Mouse (Mus musculus) hindbrain, embryonic 15.5 days (tissue): ENCODE measurements around the gene March6. TPM values are rescaled to one million over a fixed set of nuclear protein-coding genes. Genes with fewer than 3 reads are reported as not detected.

Experiments
- ATAC-seq: fragments of 200-750 bp; cut with Nextera tagmentation; 2 replicates; pipeline ENCODE4 v1.8.0; 2017; ENCODE audit warnings: low read depth, moderate number of reproducible peaks, moderate TSS enrichment; ENCODE audit not compliant: low FRiP score
- H3K27ac ChIP-seq: fragments of 300-500 bp; sonication (generic); replicated peaks from 2 replicates; pipeline ENCODE4 v1.5.1; 2015; ENCODE audit warnings: mild to moderate bottlenecking, inconsistent platforms
- H3K27me3 ChIP-seq: fragments of 300-500 bp; sonication (generic); 2 replicates; pipeline ENCODE4 v1.6.1; 2015; ENCODE audit warnings: control low read depth, inconsistent platforms
- H3K36me3 ChIP-seq: fragments of 300-500 bp; sonication (generic); 2 replicates; pipeline ENCODE4 v1.6.1; 2015; ENCODE audit warnings: control low read depth, inconsistent platforms
- H3K4me1 ChIP-seq: fragments of 300-500 bp; sonication (generic); replicated peaks from 2 replicates; pipeline ENCODE4 v1.6.1; 2015; ENCODE audit warnings: control low read depth, inconsistent platforms
- H3K4me2 ChIP-seq: fragments of 300-500 bp; sonication (generic); 2 replicates; pipeline ENCODE4 v1.6.1; 2015; ENCODE audit warnings: moderate library complexity, mild to moderate bottlenecking, inconsistent platforms
- H3K4me3 ChIP-seq: fragments of 300-500 bp; sonication (generic); 2 replicates; pipeline ENCODE4 v1.5.1; 2015; ENCODE audit warnings: mild to moderate bottlenecking, inconsistent platforms
- H3K9ac ChIP-seq: fragments of 300-500 bp; sonication (generic); 2 replicates; pipeline ENCODE4 v1.6.1; 2015; ENCODE audit warnings: inconsistent platforms
- H3K9me3 ChIP-seq: fragments of 300-500 bp; sonication (generic); 2 replicates; pipeline ENCODE4 v1.6.1; 2016; ENCODE audit warnings: control low read depth, inconsistent platforms
- whole genome bisulfite sequencing: fragments of 180-500 bp; shearing (Covaris S2); methylation state at CpG from one replicate; pipeline ENCODE4 v1.1.7; 2015; 5-methylcytosine and 5-hydroxymethylcytosine counted together
- polyA plus RNA-seq: library from polyadenylated mRNA; unstranded; fragments of >200 nt; fragmentation: Nextera tagmentation; extraction: Ambion mirVana; gene quantifications from 2 replicates; pipeline ENCODE4 v1.2.1, GENCODE M21; 2015

The March6 gene
- polyA plus RNA-seq, 1 experiment from 2014 or later: 75.5 TPM

DNA sequence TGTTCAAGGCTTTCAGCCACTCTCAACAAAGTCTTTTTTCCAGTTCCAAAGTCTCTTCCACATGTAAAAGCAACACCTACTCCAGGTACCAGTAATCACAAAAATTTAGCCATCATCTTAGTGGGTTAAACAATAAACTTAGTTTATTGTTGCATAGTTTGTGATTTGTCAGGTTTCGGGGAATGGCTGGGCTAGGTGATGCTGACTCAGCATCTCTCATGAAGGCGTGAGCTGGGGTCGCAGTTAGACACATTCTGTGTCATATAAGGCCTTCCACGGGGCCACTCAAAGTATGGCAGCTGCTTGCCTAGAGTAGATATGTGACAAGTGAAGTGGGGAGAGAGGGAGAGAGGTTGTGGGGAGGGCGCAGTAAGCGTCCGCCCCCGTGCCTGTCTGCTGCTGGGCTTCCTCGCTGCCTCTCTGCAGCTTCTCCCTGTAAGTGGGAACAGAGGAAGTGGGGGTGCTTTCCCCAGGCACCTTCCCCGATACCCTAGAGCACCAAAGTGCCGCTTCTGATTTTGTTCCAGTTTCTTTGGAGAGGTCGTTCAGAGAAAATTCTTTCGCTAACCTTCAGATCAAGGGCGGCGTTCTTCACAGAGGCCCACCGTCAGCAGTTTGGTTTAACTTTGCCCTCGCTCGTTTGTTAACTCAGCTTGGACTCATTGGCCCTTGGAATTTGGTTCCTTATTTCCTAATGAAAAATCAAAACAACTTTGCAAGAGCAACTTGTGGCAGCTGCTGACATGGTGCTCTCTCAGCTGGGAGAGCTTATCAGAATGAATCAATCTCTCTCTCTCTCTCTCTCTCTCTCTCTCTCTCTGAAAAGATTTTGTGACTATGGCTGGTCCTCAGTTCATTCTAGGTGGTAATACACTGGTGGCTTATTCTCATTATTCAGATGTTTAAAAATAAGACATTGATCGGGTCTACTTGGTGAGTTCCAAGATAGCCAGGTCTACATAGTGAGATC is 33.0 kb upstream of the March6 start:
- no peaks in the 10 kb centered on the region; the same call in 1 of the 2 replicates for H3K4me1 ChIP-seq
- no peak overlapping the region for H3K27ac ChIP-seq
- no peak for ATAC-seq
- WGBS: 80% methylated on average over 19 of the region's 19 CpGs
- no peak overlapping the region for H3K4me2 ChIP-seq
- no peak overlapping the region for H3K9ac ChIP-seq
- no peaks in the 10 kb centered on the region for H3K27me3 ChIP-seq
- H3K4me3 ChIP-seq: no peak overlapping the region
- H3K9me3 ChIP-seq: no peaks in the 10 kb centered on the region
- H3K36me3 ChIP-seq: no peaks in the 10 kb centered on the region

DNA sequence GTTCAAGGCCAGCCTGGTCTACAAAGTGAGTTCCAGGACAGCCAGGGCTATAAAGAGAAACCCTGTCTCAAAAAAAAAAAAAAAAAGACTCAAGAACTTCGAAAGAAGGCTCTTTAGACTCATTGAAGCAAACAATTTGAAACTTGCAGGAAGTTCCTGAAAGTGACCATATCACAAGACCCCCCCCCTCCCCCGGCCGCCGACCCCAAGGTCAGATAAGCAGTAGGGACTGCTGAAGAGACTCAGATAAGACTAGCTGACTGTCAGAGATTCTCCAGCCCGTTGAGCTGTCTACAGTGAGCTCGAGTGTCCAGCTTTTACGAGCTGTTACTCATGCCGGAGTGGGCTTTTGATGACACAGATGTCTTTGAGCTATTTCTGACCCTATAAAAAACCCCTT is 32.0 kb upstream of the March6 start:
- ATAC-seq: no peak

DNA sequence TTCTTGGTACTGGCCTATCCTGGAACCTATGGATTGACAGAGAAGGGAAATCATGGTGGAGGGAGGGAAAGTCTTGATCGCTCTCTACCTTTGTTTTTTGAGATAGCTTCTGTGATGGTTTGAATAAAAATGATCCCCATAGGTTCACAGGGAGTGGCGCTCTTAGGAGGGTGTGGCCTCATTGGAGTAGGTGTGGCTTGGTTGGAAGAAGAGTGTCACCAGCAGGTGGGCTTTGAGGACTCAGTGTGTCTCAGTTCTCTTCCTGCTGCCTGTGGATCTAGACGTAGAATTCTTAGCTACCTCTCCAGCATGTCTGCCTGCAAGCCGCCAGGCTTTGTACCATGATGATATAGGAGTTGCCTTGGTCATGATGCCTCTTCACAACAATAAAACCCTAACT is 31.1 kb upstream of the March6 start:
- no peak overlapping the region for H3K4me3 ChIP-seq
- ATAC-seq: no peak
- no peaks in the 10 kb centered on the region for H3K4me1 ChIP-seq
- H3K27me3 ChIP-seq: no peaks in the 10 kb centered on the region
- H3K36me3 ChIP-seq: no peaks in the 10 kb centered on the region
- WGBS: 91% methylated on average over 4 of the region's 4 CpGs
- H3K27ac ChIP-seq: no peak overlapping the region
- H3K4me2 ChIP-seq: no peak overlapping the region
- no peaks in the 10 kb centered on the region for H3K9me3 ChIP-seq
- no peak overlapping the region for H3K9ac ChIP-seq

More for the DNA sequence above, 32.0 kb upstream of the March6 start:
- no peaks in the 10 kb centered on the region for H3K4me1 ChIP-seq
- H3K4me2 ChIP-seq: no peak overlapping the region
- no peak overlapping the region for H3K9ac ChIP-seq
- no peaks in the 10 kb centered on the region for H3K36me3 ChIP-seq
- no peak overlapping the region for H3K4me3 ChIP-seq
- no peak overlapping the region for H3K27ac ChIP-seq
- no peaks in the 10 kb centered on the region for H3K9me3 ChIP-seq
- no peaks in the 10 kb centered on the region for H3K27me3 ChIP-seq
- 86% methylated on average over 8 of the region's 8 CpGs for WGBS

DNA sequence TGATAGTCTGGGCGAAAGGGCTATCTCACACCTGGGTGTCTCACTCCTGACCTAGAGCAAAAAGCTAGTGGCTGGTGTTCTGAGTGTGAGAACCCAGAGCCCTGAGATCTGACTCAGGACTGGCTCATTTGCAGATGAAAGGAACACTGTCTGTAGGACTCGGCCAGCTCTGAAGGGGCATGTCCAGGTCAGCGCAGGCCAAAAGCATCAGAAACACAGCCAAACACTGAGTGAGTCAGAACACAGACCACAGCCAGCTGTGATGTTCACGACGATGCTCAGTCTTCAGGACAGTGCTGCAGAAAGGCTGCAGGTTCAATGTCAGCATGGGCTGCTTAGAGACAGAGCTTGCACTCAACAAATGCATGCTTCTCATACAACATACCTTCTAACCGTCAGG is 30.5 kb upstream of the March6 start:
- H3K36me3 ChIP-seq: no peaks in the 10 kb centered on the region
- 59% methylated on average over 6 of the region's 6 CpGs for WGBS

DNA sequence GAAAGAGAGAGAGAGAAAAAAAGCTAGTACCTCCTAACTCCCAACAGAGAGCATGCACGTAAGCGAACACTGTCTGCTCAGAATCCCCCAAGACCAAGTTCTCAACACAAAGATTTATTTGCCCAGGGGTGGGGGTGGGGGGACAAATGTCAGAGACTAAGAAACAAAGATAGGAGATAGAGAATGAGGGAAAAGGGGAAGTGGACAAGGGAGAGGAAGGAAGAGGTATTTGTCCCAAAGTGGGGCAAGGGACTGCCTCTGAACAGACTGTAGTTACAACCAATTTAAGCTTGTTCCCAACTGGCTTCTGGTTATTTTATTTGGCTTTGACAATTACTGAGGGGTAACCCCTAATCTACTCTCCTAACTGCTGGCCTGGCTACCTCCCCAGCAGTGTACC is 24.0 kb upstream of the March6 start:
- Histone ChIP-seq H3K4me2 (no peak overlapping the region), H3K4me1 (no peaks in the 10 kb centered on the region), H3K36me3 (no peaks in the 10 kb centered on the region), H3K27ac (no peak overlapping the region), H3K4me3 (no peak overlapping the region), H3K27me3 (no peaks in the 10 kb centered on the region), H3K9ac (no peak overlapping the region), H3K9me3 (no peaks in the 10 kb centered on the region)
- WGBS: 81% methylated on average over 2 of the region's 2 CpGs
- no peak for ATAC-seq

More for the DNA sequence above, 30.5 kb upstream of the March6 start:
- ATAC-seq: no peak
- Histone ChIP-seq H3K4me2 (no peak overlapping the region), H3K27me3 (no peaks in the 10 kb centered on the region), H3K27ac (no peak overlapping the region), H3K4me1 (no peaks in the 10 kb centered on the region), H3K9me3 (no peaks in the 10 kb centered on the region), H3K4me3 (no peak overlapping the region), H3K9ac (no peak overlapping the region)

DNA sequence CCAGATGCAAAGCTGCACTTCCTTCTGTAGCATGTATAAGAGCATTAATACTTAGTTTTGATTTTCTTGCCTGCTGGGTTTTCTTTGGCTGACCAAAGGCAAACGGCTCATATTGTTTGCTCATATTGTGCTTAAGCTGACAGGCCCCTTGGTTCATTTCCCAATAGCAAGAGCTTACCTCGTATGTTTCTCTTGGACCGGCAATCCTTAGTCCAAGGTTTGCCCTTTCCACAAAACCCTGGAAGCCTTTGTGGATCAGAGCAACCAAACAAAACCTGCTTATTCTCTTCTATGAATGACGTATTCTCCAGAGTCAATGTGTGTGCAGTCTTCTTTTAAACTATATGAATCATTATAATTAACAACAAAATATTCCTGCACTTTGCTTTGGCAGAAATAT is 19.5 kb upstream of the March6 start:
- no peaks in the 10 kb centered on the region for H3K4me1 ChIP-seq
- no peaks in the 10 kb centered on the region for H3K9me3 ChIP-seq
- 78% methylated on average over 4 of the region's 4 CpGs for WGBS
- H3K4me2 ChIP-seq: no peak overlapping the region
- H3K27ac ChIP-seq: no peak overlapping the region
- no peak for ATAC-seq
- H3K36me3 ChIP-seq: no peaks in the 10 kb centered on the region
- no peak overlapping the region for H3K9ac ChIP-seq
- no peaks in the 10 kb centered on the region for H3K27me3 ChIP-seq
- H3K4me3 ChIP-seq: no peak overlapping the region

DNA sequence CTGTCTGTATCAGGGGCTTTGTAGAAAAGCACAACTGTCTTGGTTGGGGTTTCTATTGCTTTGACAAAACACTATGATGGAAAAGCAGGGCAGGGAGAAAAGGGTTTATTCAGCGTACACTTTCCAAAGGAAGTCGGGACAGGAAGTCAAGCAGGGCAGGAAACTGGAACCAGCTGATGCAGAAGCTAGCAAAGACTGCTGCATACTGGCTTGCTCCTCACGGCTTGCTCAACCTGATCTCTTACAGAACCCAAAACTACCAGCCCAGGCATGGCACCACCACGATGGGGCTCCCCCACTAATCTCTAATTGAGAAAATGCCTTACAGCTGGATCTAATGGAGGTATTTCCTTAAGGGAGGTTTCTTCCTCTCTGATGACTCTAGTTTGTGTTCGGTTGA is 16.6 kb upstream of the March6 start:
- no peak for ATAC-seq
- Histone ChIP-seq H3K9ac (no peak overlapping the region), H3K27ac (no peak overlapping the region), H3K4me2 (no peak overlapping the region), H3K9me3 (no peaks in the 10 kb centered on the region), H3K4me3 (no peak overlapping the region), H3K4me1 (peaks cover 4% of the 10 kb centered on the region), H3K36me3 (no peaks in the 10 kb centered on the region), H3K27me3 (no peaks in the 10 kb centered on the region)
- WGBS: 87% methylated on average over 5 of the region's 5 CpGs

DNA sequence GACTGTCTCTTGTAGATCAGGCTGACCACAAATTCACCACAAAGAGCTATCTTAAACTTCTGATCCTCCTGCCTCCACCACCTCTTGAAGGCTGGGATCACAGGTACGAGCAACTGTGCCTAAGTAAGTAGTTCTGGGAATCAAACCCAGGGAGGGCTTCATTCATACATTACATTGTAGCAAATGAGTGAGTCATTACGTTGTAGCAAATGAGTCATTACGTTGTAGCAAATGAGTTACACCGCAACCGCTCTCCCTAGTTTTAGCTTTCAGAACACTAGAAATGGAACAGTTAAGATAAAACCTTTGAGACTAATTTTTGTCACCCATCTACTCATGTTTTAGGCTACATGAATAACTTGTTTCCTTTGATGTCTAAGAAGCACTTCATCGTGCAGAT is 15.4 kb upstream of the March6 start:
- Histone ChIP-seq H3K4me2 (no peak overlapping the region), H3K27me3 (no peaks in the 10 kb centered on the region), H3K36me3 (no peaks in the 10 kb centered on the region), H3K4me3 (no peak overlapping the region), H3K9ac (no peak overlapping the region), H3K4me1 (peaks cover 13% of the 10 kb centered on the region), H3K27ac (no peak overlapping the region), H3K9me3 (no peaks in the 10 kb centered on the region)
- 80% methylated on average over 6 of the region's 6 CpGs for WGBS
- no peak for ATAC-seq

DNA sequence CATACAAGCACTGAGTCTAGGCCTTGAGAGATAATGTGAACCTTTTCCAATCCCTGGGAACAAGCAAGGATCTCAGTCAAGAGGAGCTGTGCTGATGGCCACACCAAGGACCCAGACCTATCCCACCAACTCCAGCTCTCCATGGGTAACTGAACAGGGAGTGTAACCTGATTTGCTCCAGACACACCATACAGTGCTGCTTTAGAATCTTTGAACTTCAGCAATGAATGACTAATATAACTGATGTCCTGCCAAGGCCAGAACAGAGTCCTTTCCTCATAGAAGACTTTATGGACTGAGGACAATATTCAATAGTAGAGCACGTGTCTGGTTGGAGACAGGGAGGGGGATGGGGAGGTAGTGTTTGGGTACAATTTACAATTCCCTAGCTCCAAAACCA is 14.2 kb upstream of the March6 start:
- no peak for ATAC-seq
- H3K4me1 ChIP-seq: peaks cover 13% of the 10 kb centered on the region
- H3K36me3 ChIP-seq: no peaks in the 10 kb centered on the region
- no peak overlapping the region for H3K4me2 ChIP-seq
- no peaks in the 10 kb centered on the region for H3K9me3 ChIP-seq
- no peak overlapping the region for H3K9ac ChIP-seq
- WGBS: 63% methylated on average over 1 of the region's 1 CpGs
- no peak overlapping the region for H3K4me3 ChIP-seq
- no peak overlapping the region for H3K27ac ChIP-seq
- no peaks in the 10 kb centered on the region for H3K27me3 ChIP-seq

DNA sequence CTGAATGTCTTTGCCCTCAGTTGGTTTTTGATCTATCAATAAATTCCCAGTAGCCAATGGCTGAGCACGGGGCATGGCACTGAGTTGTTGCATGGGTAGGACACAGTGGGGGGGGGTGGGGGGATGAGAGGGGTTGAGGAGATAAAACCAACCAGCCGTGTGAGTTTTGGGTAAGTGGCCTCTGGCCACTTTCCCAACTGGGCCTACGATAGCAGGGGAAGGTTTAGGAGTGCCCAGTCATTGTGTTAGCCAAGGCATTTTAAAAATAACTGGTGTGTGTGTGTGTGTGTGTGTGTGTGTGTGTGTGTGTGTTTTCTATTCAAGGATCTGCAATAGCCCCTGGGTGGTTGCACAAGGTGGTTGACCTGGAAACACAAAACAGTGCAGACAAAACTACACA is 12.4 kb upstream of the March6 start:
- Histone ChIP-seq H3K27ac (no peak overlapping the region), H3K4me3 (no peak overlapping the region), H3K9me3 (no peaks in the 10 kb centered on the region), H3K4me2 (no peak overlapping the region), H3K4me1 (peaks cover 13% of the 10 kb centered on the region), H3K9ac (no peak overlapping the region), H3K27me3 (no peaks in the 10 kb centered on the region), H3K36me3 (no peaks in the 10 kb centered on the region)
- 14% methylated on average over 3 of the region's 3 CpGs for WGBS
- ATAC-seq: no peak

DNA sequence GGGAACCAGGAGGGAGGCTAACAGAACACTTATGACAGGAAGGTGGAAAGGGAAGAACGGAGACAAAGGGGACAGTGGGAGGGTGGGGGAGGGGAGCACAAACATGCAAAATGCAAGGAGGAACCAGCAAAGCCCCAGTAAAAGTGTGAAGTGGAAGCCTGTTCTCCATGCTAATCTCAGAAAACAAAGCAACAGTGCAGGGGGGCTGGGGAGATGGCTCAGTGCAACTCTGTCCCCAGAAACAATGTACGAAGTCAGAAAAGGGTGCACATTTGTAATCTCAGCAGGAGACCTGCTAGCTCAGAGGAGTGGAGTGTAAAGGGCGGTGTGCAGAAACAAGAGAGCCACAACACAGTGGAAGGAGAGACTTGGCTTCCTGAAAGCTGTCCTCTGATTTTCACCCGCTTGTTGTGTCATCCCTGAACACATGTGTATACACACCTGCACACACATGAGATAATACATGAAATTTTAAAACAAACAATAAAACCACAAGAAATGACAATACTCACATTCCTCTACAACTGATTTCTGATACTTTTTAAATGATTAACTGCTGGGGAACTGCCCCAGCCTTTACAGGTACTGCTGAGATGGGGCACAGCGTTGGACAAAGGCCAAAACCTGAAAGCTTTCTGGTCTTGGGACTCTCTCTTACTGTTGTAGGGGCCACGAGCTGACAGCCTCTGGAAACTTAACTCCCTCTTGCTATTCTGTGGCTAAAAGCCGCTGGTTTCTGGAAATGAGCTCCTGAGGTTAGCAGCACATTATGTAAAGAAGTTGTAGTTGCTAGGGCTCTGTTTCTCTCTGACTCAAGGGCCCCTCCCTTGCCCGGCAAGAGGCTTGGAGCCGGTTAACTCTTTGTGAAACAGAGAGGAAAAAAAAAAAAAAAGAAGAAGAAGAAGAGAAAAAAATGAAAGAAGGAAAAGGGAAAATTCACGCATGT is 11.4 kb upstream of the March6 start:
- no peaks in the 10 kb centered on the region for H3K36me3 ChIP-seq
- H3K27me3 ChIP-seq: no peaks in the 10 kb centered on the region
- H3K4me1 ChIP-seq: peaks cover 13% of the 10 kb centered on the region
- WGBS: 8% methylated on average over 10 of the region's 10 CpGs
- 0 out of 2 replicates have a peak, but pooled peaks have one; percentile 33 for ATAC-seq
- peak overlapping the region; percentile 9; the same call in 1 of the 2 replicates for H3K4me2 ChIP-seq
- H3K9me3 ChIP-seq: no peaks in the 10 kb centered on the region
- H3K27ac ChIP-seq: 0 out of 2 replicates have a peak overlapping the region, but pooled peaks have one; percentile 25
- 0 out of 2 replicates have a peak overlapping the region, but pooled peaks have one; percentile 16 for H3K9ac ChIP-seq
- no peak overlapping the region for H3K4me3 ChIP-seq

DNA sequence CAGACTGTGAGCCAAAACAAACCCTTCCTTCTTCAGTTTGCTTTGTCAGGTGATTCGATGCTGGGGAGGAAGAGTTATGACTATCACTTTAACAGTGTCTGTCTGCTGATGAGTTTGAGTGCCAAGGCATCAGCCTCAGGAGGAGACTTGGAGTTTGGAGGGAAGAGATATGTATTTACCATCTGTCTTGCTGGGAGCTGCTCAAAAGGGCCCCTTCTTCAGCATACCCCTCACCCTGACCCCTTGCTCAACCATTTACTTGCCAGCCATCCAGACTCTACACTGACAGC is 9.6 kb upstream of the March6 start:
- no peaks in the 10 kb centered on the region for H3K27me3 ChIP-seq
- no peaks in the 10 kb centered on the region for H3K36me3 ChIP-seq
- peaks cover 25% of the 10 kb centered on the region for H3K4me1 ChIP-seq
- WGBS: 77% methylated on average over 1 of the region's 1 CpGs
- no peak overlapping the region for H3K4me3 ChIP-seq
- H3K9ac ChIP-seq: no peak overlapping the region
- no peak overlapping the region for H3K4me2 ChIP-seq
- no peak for ATAC-seq
- no peak overlapping the region; the same call in 1 of the 2 replicates for H3K27ac ChIP-seq
- H3K9me3 ChIP-seq: no peaks in the 10 kb centered on the region
